Mouse (Mus musculus) midbrain, embryonic 16.5 days (tissue): Measurements from ENCODE around the gene Medag. TPM values are rescaled to one million over a fixed set of nuclear protein-coding genes. Genes with fewer than 3 reads are reported as not detected.

Experiments
- ATAC-seq: fragments of 200-750 bp; cut with Nextera tagmentation; 2 replicates; pipeline ENCODE4 v1.8.0; 2017; ENCODE audit warnings: moderate TSS enrichment
- H3K27ac ChIP-seq: fragments of 300-500 bp; sonication (generic); 2 replicates; pipeline ENCODE4 v1.5.1; 2014; ENCODE audit warnings: mild to moderate bottlenecking, low read length, mixed read lengths
- H3K27me3 ChIP-seq: fragments of 300-500 bp; sonication (generic); 2 replicates; pipeline ENCODE4 v1.6.1; 2014; ENCODE audit warnings: low read depth, low read length, mixed read lengths; ENCODE audit not compliant: control insufficient read depth, insufficient read depth
- H3K36me3 ChIP-seq: fragments of 300-500 bp; sonication (generic); 2 replicates; pipeline ENCODE4 v1.6.1; 2014; ENCODE audit warnings: mild to moderate bottlenecking, low read length, moderate library complexity, mixed read lengths; ENCODE audit not compliant: control insufficient read depth, insufficient read depth
- H3K4me1 ChIP-seq: fragments of 300-500 bp; sonication (generic); 2 replicates; pipeline ENCODE4 v1.6.1; 2014; ENCODE audit warnings: mild to moderate bottlenecking, low read length, mixed read lengths; ENCODE audit not compliant: control insufficient read depth, insufficient read depth
- H3K4me2 ChIP-seq: fragments of 300-500 bp; sonication (generic); 2 replicates; pipeline ENCODE4 v1.6.1; 2014; ENCODE audit warnings: mild to moderate bottlenecking, low read length, mixed read lengths
- H3K4me3 ChIP-seq: fragments of 300-500 bp; sonication (generic); 2 replicates; pipeline ENCODE4 v1.5.1; 2014; ENCODE audit warnings: low read depth, mild to moderate bottlenecking, low read length, moderate library complexity, mixed read lengths
- H3K9ac ChIP-seq: fragments of 300-500 bp; sonication (generic); 2 replicates; pipeline ENCODE4 v1.6.1; 2014; ENCODE audit warnings: low read depth, low read length, mixed read lengths
- H3K9me3 ChIP-seq: fragments of 300-500 bp; sonication (generic); replicated peaks from 2 replicates; pipeline ENCODE4 v1.6.1; 2014; ENCODE audit warnings: mild to moderate bottlenecking, low read length, mixed read lengths; ENCODE audit not compliant: control insufficient read depth, poor library complexity, severe bottlenecking
- WGBS: fragments of 180-500 bp; shearing (Covaris S2); extraction: QIAGEN DNeasy Blood & Tissue Kit; methylation state at CpG from one replicate; pipeline ENCODE4 v1.1.7; 2014; 5-methylcytosine and 5-hydroxymethylcytosine counted together
- polyA plus RNA-seq: library from polyadenylated mRNA; unstranded; fragments of >200 nt; fragmentation: Nextera tagmentation; extraction: Ambion mirVana; gene quantifications from 2 replicates; pipeline ENCODE4 v1.2.1, GENCODE M21; 2015

Gene Medag
- polyA plus RNA-seq, 1 experiment from 2014 or later = 2.0 TPM

DNA sequence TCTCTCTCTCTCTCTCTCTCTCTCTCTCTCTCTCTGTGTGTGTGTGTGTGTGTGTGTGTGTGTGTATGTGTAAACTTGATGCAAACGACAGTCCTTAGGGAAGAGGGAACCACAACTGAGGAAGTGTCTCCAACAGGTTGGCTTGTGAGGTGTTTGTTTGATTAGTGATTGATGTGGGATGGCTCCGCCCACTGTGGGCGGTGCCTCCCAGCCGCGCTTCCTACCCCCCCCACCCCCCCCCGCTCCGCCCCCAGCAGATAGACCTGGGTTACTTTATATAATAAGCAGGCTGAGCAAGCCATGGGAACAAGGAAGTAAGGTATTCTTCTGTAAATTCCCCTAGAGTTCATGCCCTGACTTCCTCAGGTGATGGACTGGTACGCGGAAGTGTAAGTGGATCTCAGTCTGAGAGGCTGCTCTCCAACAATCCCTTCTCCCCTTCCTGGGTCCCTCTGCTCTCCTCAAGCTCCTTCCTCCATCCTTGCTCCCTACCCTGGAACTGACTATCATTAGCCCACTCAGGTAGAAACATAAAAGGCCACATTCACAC is 22.7 kb downstream of the Medag start:
- H3K27me3 ChIP-seq = no peaks in the 10 kb centered on the region
- no peak overlapping the region for H3K4me3 ChIP-seq
- no peak for ATAC-seq
- H3K9me3 ChIP-seq = no peaks in the 10 kb centered on the region
- no peak overlapping the region for H3K4me2 ChIP-seq
- H3K4me1 ChIP-seq = peaks cover under 1% of the 10 kb centered on the region; the same call in 1 of the 2 replicates
- WGBS = 35% methylated on average over 9 of the region's 9 CpGs
- no peak overlapping the region for H3K27ac ChIP-seq
- no peak overlapping the region for H3K9ac ChIP-seq
- no peaks in the 10 kb centered on the region for H3K36me3 ChIP-seq

DNA sequence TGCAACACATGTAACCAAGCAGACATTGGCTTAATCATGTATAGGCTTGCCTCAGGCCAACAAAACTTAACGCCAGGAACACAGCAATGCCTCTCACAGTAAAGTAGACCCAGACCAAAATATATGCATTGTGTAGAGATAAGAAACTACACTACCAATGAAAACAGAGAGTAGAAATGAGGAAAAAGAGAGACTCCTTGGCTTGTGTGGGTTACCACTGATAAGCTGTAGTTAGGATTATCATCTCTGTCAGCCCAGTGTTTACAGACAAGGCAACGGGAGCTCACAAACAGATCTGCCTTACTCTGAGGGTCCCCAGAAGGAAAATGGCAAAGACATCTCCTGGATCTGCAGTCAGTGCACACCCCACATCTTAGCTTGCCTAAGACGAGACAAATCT is 25.0 kb downstream of the Medag start:
- Histone ChIP-seq H3K9me3 (no peaks in the 10 kb centered on the region), H3K36me3 (no peaks in the 10 kb centered on the region), H3K27ac (no peak overlapping the region), H3K4me2 (no peak overlapping the region), H3K4me1 (peaks cover 11% of the 10 kb centered on the region), H3K27me3 (no peaks in the 10 kb centered on the region), H3K9ac (no peak overlapping the region), H3K4me3 (no peak overlapping the region)
- WGBS = 74% methylated on average over 3 of the region's 3 CpGs
- no peak for ATAC-seq

DNA sequence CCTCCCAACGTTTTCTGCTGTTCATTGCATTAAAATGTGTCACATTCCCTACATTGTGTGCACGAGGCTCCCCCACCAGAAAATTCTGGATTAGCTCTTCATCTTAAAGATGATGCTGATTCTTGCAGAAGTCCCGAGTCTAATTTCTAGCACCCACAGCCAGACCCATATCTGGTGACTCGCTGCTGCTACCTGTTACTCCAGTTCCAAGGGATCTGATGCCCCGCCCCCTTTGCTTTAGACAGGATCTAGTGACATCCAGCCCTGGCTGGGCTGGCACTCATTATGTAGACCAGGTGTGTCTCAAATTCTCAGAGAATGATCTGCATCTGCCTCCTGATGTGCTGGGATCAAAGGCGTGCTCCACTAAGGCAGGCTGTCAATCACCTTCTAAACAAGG is 25.6 kb downstream of the Medag start:
- no peaks in the 10 kb centered on the region for H3K27me3 ChIP-seq
- ATAC-seq = no peak
- WGBS = 76% methylated on average over 6 of the region's 6 CpGs
- no peak overlapping the region for H3K4me2 ChIP-seq
- H3K4me1 ChIP-seq = peaks cover 18% of the 10 kb centered on the region
- H3K9ac ChIP-seq = no peak overlapping the region
- no peaks in the 10 kb centered on the region for H3K9me3 ChIP-seq
- no peaks in the 10 kb centered on the region for H3K36me3 ChIP-seq
- H3K4me3 ChIP-seq = no peak overlapping the region
- no peak overlapping the region for H3K27ac ChIP-seq

DNA sequence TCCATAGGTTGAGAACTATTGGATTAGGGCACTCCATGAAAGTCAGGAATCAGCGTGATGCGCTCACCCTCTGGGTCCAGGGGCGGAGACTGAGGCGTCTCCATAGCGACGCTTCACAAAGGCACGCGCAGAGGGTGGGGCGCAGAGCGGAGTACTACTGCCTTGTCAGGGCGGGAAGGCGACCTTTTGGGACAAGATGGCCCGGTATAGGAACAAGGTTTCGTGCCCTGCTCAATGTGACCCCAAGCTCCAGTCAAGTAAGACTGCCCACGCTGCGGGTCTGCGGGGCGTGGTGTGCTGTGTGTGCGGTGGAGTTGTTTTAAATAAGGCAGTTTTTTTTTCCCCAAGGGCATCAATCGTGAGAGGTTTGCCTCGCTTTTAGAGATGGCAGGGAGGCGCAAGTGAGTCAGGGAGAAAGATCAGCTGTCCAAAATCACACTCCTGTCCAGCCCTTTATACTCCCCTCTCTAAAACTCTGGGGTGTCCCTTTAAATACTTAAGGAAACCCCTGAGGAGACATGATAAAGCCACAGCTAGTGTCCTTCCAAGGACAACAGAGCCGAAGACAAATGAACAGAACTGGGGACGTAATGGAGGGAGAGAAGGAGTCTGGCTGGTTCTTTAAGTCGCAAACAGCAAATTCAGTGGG is 28.1 kb downstream of the Medag start, which contains the start of gene Tex26:
TSS of gene Tex26 (plus strand) at position 130 of the 649 bp plus-strand sequence.
- Histone ChIP-seq H3K27me3 (no peaks in the 10 kb centered on the region), H3K4me1 (peaks cover 24% of the 10 kb centered on the region), H3K36me3 (no peaks in the 10 kb centered on the region), H3K9ac (peak within 1 kb of the TSS; percentile 75), H3K9me3 (no peaks in the 10 kb centered on the region), H3K4me2 (peak within 1 kb of the TSS; percentile 70), H3K4me3 (peak within 1 kb of the TSS; percentile 35), H3K27ac (peak within 1 kb of the TSS; percentile 97)
- ATAC-seq = peak; percentile 91
- WGBS = under 1% methylated on average over 25 of the region's 25 CpGs

DNA sequence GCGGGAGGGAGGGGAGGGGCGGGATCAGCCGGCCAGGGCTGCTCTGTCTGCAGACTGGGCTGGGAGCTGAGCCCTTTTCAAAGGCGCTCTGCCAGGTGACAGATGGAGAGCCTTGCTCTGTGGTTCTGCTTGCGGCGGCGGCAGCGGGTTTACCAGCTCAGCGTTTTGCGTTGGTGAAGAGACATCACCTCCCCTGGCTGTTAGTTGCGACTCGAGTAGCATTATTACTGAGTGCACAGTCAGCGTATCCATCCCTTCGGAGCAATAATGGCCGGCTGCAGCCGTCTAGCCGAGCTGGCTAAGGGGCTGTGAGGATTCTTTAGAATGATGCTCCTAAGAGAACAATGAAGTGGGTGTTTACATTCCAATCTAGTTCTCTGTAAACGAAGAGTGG is 28.6 kb downstream of the Medag start:
- peaks cover 24% of the 10 kb centered on the region for H3K4me1 ChIP-seq
- H3K9me3 ChIP-seq = no peaks in the 10 kb centered on the region
- H3K9ac ChIP-seq = peak overlapping the region; percentile 75
- under 1% methylated on average over 18 of the region's 18 CpGs for WGBS
- H3K4me2 ChIP-seq = peak overlapping the region; percentile 70
- peak; percentile 88 for ATAC-seq
- peak overlapping the region; percentile 35 for H3K4me3 ChIP-seq
- peak overlapping the region; percentile 97 for H3K27ac ChIP-seq
- no peaks in the 10 kb centered on the region for H3K36me3 ChIP-seq
- no peaks in the 10 kb centered on the region for H3K27me3 ChIP-seq

DNA sequence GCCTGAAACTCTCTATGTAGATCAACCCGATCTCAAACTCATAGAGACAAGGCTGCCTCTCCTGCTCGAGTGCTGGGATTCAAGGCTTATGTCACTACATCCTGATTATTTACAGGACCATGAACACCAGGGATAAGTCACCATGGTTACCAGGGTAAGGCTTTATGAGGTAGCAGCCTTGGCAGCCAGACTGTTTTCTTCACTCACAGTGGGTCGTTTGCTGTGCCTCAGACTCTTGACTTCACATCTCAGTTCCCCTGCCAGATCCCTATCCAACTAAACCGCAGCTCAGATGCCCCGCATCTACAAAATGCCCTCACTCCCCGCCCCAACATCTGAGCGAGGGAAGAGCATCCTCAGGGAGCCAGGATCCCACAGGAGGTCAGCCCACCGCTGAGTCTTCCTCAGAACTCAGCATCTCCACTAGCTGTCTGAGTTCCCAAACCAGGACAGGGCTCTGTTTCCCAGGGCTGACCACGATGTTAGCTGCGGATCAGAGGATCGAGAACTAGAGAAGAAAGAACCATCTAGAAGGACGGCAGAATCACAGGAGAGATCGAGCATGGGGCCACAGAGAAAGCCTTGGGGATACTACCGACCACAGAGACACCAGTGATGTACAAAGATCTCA is 30.2 kb downstream of the Medag start:
- Histone ChIP-seq H3K27ac (peak overlapping the region; percentile 68), H3K36me3 (no peaks in the 10 kb centered on the region), H3K4me3 (no peak overlapping the region), H3K9me3 (no peaks in the 10 kb centered on the region), H3K27me3 (no peaks in the 10 kb centered on the region), H3K4me1 (peaks cover 24% of the 10 kb centered on the region), H3K4me2 (0 out of 2 replicates have a peak overlapping the region, but pooled peaks have one; percentile 10), H3K9ac (peak overlapping the region; percentile 31; the same call in 1 of the 2 replicates)
- 27% methylated on average over 14 of the region's 14 CpGs for WGBS
- 0 out of 2 replicates have a peak, but pooled peaks have one; percentile 19 for ATAC-seq

DNA sequence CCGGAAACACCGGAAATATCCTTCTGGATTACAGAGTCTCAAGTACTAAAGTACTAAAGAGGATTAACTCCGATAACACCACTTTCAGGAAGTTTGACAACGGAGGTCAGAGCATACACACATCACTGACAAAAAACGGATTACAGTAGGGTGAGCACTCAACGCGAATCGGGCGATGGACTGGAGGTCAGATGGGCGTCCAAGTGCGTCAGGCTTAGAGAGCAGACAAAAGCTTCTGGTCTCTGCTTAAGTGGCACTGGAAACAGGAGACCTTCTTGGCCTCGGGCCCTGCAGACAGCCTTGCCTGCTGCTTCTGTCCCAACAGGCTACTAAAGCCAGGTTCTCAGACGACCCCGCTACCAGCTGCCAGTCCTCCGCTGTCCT is 30.7 kb downstream of the Medag start:
- ATAC-seq = no peak
- Histone ChIP-seq H3K4me2 (no peak overlapping the region), H3K27ac (peak overlapping the region; percentile 68; the same call in 1 of the 2 replicates), H3K27me3 (no peaks in the 10 kb centered on the region), H3K4me1 (peaks cover 24% of the 10 kb centered on the region), H3K36me3 (no peaks in the 10 kb centered on the region), H3K4me3 (no peak overlapping the region), H3K9me3 (no peaks in the 10 kb centered on the region), H3K9ac (no peak overlapping the region)
- 30% methylated on average over 15 of the region's 15 CpGs for WGBS

DNA sequence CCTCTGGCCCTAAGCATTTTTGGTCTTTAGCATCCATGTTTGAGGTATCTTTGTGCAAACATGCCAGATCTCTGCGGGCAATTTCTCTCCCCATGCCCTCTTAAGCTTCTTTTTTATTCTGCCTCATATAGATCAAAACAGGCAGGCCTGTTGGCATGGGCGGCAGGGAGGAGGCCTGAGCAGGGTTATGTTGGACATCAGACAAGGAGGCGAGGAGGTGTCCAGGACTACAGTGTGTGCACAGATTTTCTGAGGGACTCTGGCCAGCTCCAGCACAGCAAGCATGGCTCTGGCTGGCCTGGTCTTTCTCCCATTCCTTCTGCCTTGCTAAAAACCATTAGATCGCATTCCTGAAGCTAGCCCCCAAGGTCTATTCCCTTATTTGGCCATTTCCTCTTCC is 32.9 kb downstream of the Medag start:
- H3K4me1 ChIP-seq = peaks cover 24% of the 10 kb centered on the region
- no peak overlapping the region for H3K27ac ChIP-seq
- no peak overlapping the region for H3K9ac ChIP-seq
- WGBS = 80% methylated on average over 4 of the region's 4 CpGs
- ATAC-seq = no peak
- no peak overlapping the region for H3K4me2 ChIP-seq
- no peaks in the 10 kb centered on the region for H3K27me3 ChIP-seq
- no peak overlapping the region for H3K4me3 ChIP-seq
- H3K9me3 ChIP-seq = no peaks in the 10 kb centered on the region
- no peaks in the 10 kb centered on the region for H3K36me3 ChIP-seq

DNA sequence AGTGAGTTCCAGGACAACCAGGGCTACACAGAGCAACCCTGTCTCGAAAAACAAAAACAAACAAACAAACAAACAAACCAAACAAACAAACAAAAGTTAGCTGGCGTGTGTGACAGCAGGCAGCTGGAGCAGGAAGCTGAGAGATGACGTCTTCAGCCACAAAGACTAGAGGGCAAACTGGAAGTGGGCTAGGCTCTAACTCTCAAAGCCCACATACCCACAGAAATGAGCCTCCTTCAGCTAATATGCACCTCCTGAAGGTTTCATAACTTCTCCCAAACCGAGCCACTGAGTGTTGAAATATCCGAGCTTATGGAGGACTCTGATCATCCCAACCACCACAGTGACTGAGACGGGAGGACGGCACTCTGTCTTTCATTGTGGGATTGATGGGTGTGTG is 34.9 kb downstream of the Medag start:
- Histone ChIP-seq H3K9me3 (no peaks in the 10 kb centered on the region), H3K4me3 (no peak overlapping the region), H3K36me3 (no peaks in the 10 kb centered on the region), H3K9ac (no peak overlapping the region), H3K27me3 (no peaks in the 10 kb centered on the region), H3K27ac (no peak overlapping the region), H3K4me1 (peaks cover 13% of the 10 kb centered on the region), H3K4me2 (no peak overlapping the region)
- ATAC-seq = no peak
- WGBS = 93% methylated on average over 7 of the region's 7 CpGs
